Mouse (Mus musculus) left cerebral cortex, postnatal 10 days (tissue): ENCODE results near the gene Cst6. TPM values are rescaled to one million over a fixed set of nuclear protein-coding genes. Genes with fewer than 3 reads are reported as not detected.
"Not testable (repeated sequence)": the region's sequence is repeated elsewhere in the genome, so short reads cannot be mapped to it uniquely, and the experiment has no call there.

Source experiments
- DNase-seq, 2 experiments: peaks; one replicate each; pipeline ENCODE4 v3.0.0; 2021 to 2022; ENCODE audit warnings: low spot score in 2 of 2, mixed read lengths in 1 of 2; ENCODE audit errors: extremely low spot score in 1 of 2
- intact Hi-C: fragments of 180-260 bp; cut with DNase I; formaldehyde crosslinking; loops from one replicate; pipeline ENCODE4 v1.15.1; 2025
- total RNA-seq, 2 experiments: library from RNA; stranded (reverse); gene quantifications; 2 replicates each; pipeline ENCODE4 v1.2.3; 2021

The Cst6 gene
- total RNA-seq: 10 to 100 TPM; 10.4 to 13.8 TPM

GRCm38 (mm10) chr19:5349502-5349873, at the start of gene Cst6:
Cst6 (minus strand) TSS chr19:5349574.
- intact Hi-C loops: not testable (repeated sequence)

GRCm38 (mm10) chr19:5395371-5395770, 46.0 kb upstream of the Cst6 start:
- no peak for DNase-seq
- intact Hi-C loops: no loop called here

More at GRCm38 (mm10) chr19:5349502-5349873, at the start of gene Cst6:
- DNase-seq: not testable (repeated sequence)

- intact Hi-C loops: no loop called here
Measured at GRCm38 (mm10) chr19:5394168-5394567, 44.8 kb upstream of the Cst6 start.

GRCm38 (mm10) chr19:5392892-5393291, 43.5 kb upstream of the Cst6 start:
- peak in 1 of 2 experiments; percentile 63 for DNase-seq
- intact Hi-C loops: no loop called here

More at GRCm38 (mm10) chr19:5394168-5394567, 44.8 kb upstream of the Cst6 start:
- DNase-seq: no peak

- intact Hi-C loops: no loop called here
- no peak for DNase-seq
Measured at GRCm38 (mm10) chr19:5390416-5390815, 41.0 kb upstream of the Cst6 start.

- no peak for DNase-seq
- intact Hi-C loops: loop anchor here (2.0 kb wide), 1 partner anchor 23 kb away; the partner anchor contains the start of genes Banf1 and Eif1ad
Measured at GRCm38 (mm10) chr19:5389647-5390046, 40.3 kb upstream of the Cst6 start.

- DNase-seq: peak; percentile 95 to 98
- intact Hi-C loops: loop anchor here (2.0 kb wide), 1 partner anchor 22 kb away; the partner anchor contains the start of genes Banf1 and Eif1ad
Measured at GRCm38 (mm10) chr19:5388588-5389242, 39.3 kb upstream of the Cst6 start, which contains the start of gene Sart1. Sart1 (minus strand) TSS chr19:5388703.

- intact Hi-C loops: loop anchor here (2.0 kb wide), 1 partner anchor 21 kb away; the partner anchor contains the start of genes Banf1 and Eif1ad
- DNase-seq: peak in 1 of 2 experiments; percentile 67
Measured at GRCm38 (mm10) chr19:5388011-5388441, 38.7 kb upstream of the Cst6 start.

- no peak for DNase-seq
- intact Hi-C loops: no loop called here
Measured at GRCm38 (mm10) chr19:5384715-5385114, 35.3 kb upstream of the Cst6 start.

GRCm38 (mm10) chr19:5383326-5383725, 34.0 kb upstream of the Cst6 start:
- DNase-seq: no peak
- intact Hi-C loops: no loop called here

GRCm38 (mm10) chr19:5377446-5377845, 28.1 kb upstream of the Cst6 start:
- intact Hi-C loops: no loop called here
- no peak for DNase-seq

- intact Hi-C loops: no loop called here
- DNase-seq: no peak
Measured at GRCm38 (mm10) chr19:5374748-5375147, 25.4 kb upstream of the Cst6 start.

- intact Hi-C loops: no loop called here
- no peak for DNase-seq
Measured at GRCm38 (mm10) chr19:5374177-5374576, 24.8 kb upstream of the Cst6 start.

GRCm38 (mm10) chr19:5372724-5373123, 23.4 kb upstream of the Cst6 start:
- intact Hi-C loops: no loop called here

GRCm38 (mm10) chr19:5370932-5371331, 21.6 kb upstream of the Cst6 start:
- intact Hi-C loops: no loop called here
- DNase-seq: no peak

More at GRCm38 (mm10) chr19:5372724-5373123, 23.4 kb upstream of the Cst6 start:
- DNase-seq: no peak

- intact Hi-C loops: loop anchor here (2.0 kb wide), 1 partner anchor 21 kb away; the partner anchor contains the start of gene Sart1
- DNase-seq: no peak
Measured at GRCm38 (mm10) chr19:5367455-5367854, 18.1 kb upstream of the Cst6 start.

GRCm38 (mm10) chr19:5367053-5367359, 17.6 kb upstream of the Cst6 start, which contains the start of gene Banf1:
Banf1 (minus strand) TSS chr19:5367168.
- no peak for DNase-seq
- intact Hi-C loops: loop anchor here (2.0 kb wide), 1 partner anchor 22 kb away; the partner anchor contains the start of gene Sart1

- DNase-seq: peak; percentile 93 to 95
- intact Hi-C loops: loop anchor here (2.0 kb wide), 1 partner anchor 22 kb away; the partner anchor contains the start of gene Sart1
Measured at GRCm38 (mm10) chr19:5366175-5367052, 17.0 kb upstream of the Cst6 start, which contains the start of gene Eif1ad. Eif1ad (plus strand) TSS chr19:5366741.

- intact Hi-C loops: loop anchor here (2.0 kb wide), 1 partner anchor 23 kb away; the partner anchor contains the start of gene Sart1
- DNase-seq: no peak
Measured at GRCm38 (mm10) chr19:5365751-5366150, 16.4 kb upstream of the Cst6 start.
